Mouse (Mus musculus) liver, adult 2 months (tissue): ENCODE results near the gene Bst2. TPM values are rescaled to one million over a fixed set of nuclear protein-coding genes. Genes with fewer than 3 reads are reported as not detected.
"Not testable (repeated sequence)": the region's sequence is repeated elsewhere in the genome, so short reads cannot be mapped to it uniquely, and the experiment has no call there.

ENCODE experiments used
- DNase-seq: peaks from one replicate; pipeline ENCODE4 v3.0.0-alpha.2; 2011; ENCODE audit warnings: low read depth, low spot score; ENCODE audit errors: extremely low read depth
- H3K27ac ChIP-seq: fragments of 200-500 bp; replicated peaks from 2 replicates; pipeline ENCODE4 v1.5.1; 2012; ENCODE audit warnings: low read depth, mild to moderate bottlenecking, control low read depth, inconsistent platforms, low read length; ENCODE audit not compliant: insufficient read depth
- H3K27me3 ChIP-seq: fragments of 200-500 bp; 2 replicates; pipeline ENCODE4 v1.6.1; 2012; ENCODE audit warnings: mild to moderate bottlenecking, moderate library complexity, low read length, inconsistent platforms; ENCODE audit not compliant: control insufficient read depth, insufficient read depth
- H3K36me3 ChIP-seq: fragments of 200-500 bp; 2 replicates; pipeline ENCODE4 v1.6.1; 2012; ENCODE audit warnings: low read length, inconsistent platforms; ENCODE audit not compliant: control insufficient read depth, insufficient read depth
- H3K4me1 ChIP-seq: fragments of 200-500 bp; 2 replicates; pipeline ENCODE4 v1.6.1; 2011; ENCODE audit warnings: low read length; ENCODE audit not compliant: control insufficient read depth, insufficient read depth
- H3K4me3 ChIP-seq: fragments of 200-500 bp; 2 replicates; pipeline ENCODE4 v1.5.1; 2011; ENCODE audit warnings: low read depth, mild to moderate bottlenecking, control low read depth, low read length, moderate library complexity; ENCODE audit not compliant: insufficient read depth
- H3K79me2 ChIP-seq: fragments of 200-500 bp; 2 replicates; pipeline ENCODE4 v1.6.1; 2012; ENCODE audit warnings: inconsistent platforms, mild to moderate bottlenecking, low read length, moderate library complexity; ENCODE audit not compliant: control insufficient read depth, insufficient read depth
- H3K9ac ChIP-seq: fragments of 200-500 bp; 2 replicates; pipeline ENCODE4 v1.6.1; 2012; ENCODE audit warnings: low read depth, mild to moderate bottlenecking, control low read depth, inconsistent platforms, low read length
- CTCF ChIP-seq: fragments of 200-500 bp; IDR thresholded peaks from 2 replicates; pipeline ENCODE4 v1.5.1; 2011; ENCODE audit warnings: low read depth, low read length, control low read depth
- POLR2A ChIP-seq: fragments of 200-500 bp; IDR thresholded peaks from 2 replicates; pipeline ENCODE4 v1.6.1; 2011; ENCODE audit warnings: low read length, control low read depth; ENCODE audit not compliant: insufficient read depth; ENCODE audit errors: extremely low read depth
- WGBS: fragments of 180-500 bp; shearing (Covaris S2); methylation state at CpG from one replicate; pipeline ENCODE4 v1.1.7; 2018; 5-methylcytosine and 5-hydroxymethylcytosine counted together
- polyA plus RNA-seq: library from polyadenylated mRNA; depleted of rRNA; stranded (reverse); fragments of >200 nt; gene quantifications from 2 replicates; pipeline ENCODE4 v1.2.3, GENCODE M21; 2012
- total RNA-seq: library from RNA; depleted of rRNA; stranded (reverse); fragments of >200 nt; gene quantifications from 2 replicates; pipeline ENCODE4 v1.2.3, GENCODE M21; 2014

Gene Bst2
- total and polyA plus RNA-seq, 2 experiments, result 678 to 871 TPM

GRCm38 (mm10) chr8:71521634-71522033 lies 15.6 kb downstream of the Bst2 start:
- Histone ChIP-seq H3K36me3 (no peaks in the 10 kb centered on the region), H3K27ac (no peak overlapping the region), H3K4me3 (no peak overlapping the region), H3K27me3 (no peaks in the 10 kb centered on the region), H3K79me2 (no peaks in the 10 kb centered on the region), H3K9ac (no peak overlapping the region), H3K4me1 (no peaks in the 10 kb centered on the region)
- DNase-seq, result peak; percentile 73
- TF ChIP-seq POLR2A (no peak), CTCF (peak; percentile 98)
- 2% methylated on average over 17 of the region's 17 CpGs for WGBS

GRCm38 (mm10) chr8:71519037-71519825 lies 18.0 kb downstream of the Bst2 start:
- DNase-seq, result peak; percentile 59
- H3K27me3 ChIP-seq, H3K4me3 ChIP-seq, H3K27ac ChIP-seq, H3K4me1 ChIP-seq, H3K79me2 ChIP-seq, H3K9ac ChIP-seq, H3K36me3 ChIP-seq: not testable (repeated sequence)
- peak; percentile 78 for TF ChIP-seq CTCF
- WGBS, result 30% methylated on average over 10 of the region's 10 CpGs

GRCm38 (mm10) chr8:71516786-71517185 lies 20.5 kb downstream of the Bst2 start:
- no peaks in the 10 kb centered on the region for H3K79me2 ChIP-seq
- no peak overlapping the region for H3K27ac ChIP-seq
- H3K36me3 ChIP-seq, result no peaks in the 10 kb centered on the region
- no peak overlapping the region for H3K9ac ChIP-seq
- WGBS, result 10% methylated on average over 6 of the region's 6 CpGs
- TF ChIP-seq POLR2A, result no peak
- TF ChIP-seq CTCF, result no peak
- peak; percentile 29 for DNase-seq
- no peaks in the 10 kb centered on the region for H3K27me3 ChIP-seq
- no peaks in the 10 kb centered on the region; the same call in 1 of the 2 replicates for H3K4me1 ChIP-seq
- H3K4me3 ChIP-seq, result no peak overlapping the region

GRCm38 (mm10) chr8:71515043-71515442 lies 22.2 kb downstream of the Bst2 start:
- H3K4me1 ChIP-seq, result no peaks in the 10 kb centered on the region; the same call in 1 of the 2 replicates
- no peak overlapping the region for H3K27ac ChIP-seq
- no peaks in the 10 kb centered on the region for H3K36me3 ChIP-seq
- H3K79me2 ChIP-seq, result no peaks in the 10 kb centered on the region
- WGBS, result 72% methylated on average over 5 of the region's 5 CpGs
- TF ChIP-seq CTCF (no peak; the same call in 1 of the 2 replicates), POLR2A (no peak)
- no peak overlapping the region for H3K9ac ChIP-seq
- no peak for DNase-seq
- no peak overlapping the region for H3K4me3 ChIP-seq
- H3K27me3 ChIP-seq, result no peaks in the 10 kb centered on the region

GRCm38 (mm10) chr8:71513018-71513754 lies 24.1 kb downstream of the Bst2 start:
- H3K36me3 ChIP-seq, result no peaks in the 10 kb centered on the region
- H3K27me3 ChIP-seq, result no peaks in the 10 kb centered on the region
- TF ChIP-seq POLR2A (no peak), CTCF (no peak)
- H3K27ac ChIP-seq, result no peak overlapping the region
- 60% methylated on average over 15 of the region's 15 CpGs for WGBS
- no peaks in the 10 kb centered on the region for H3K79me2 ChIP-seq
- H3K9ac ChIP-seq, result no peak overlapping the region
- H3K4me3 ChIP-seq, result no peak overlapping the region
- H3K4me1 ChIP-seq, result no peaks in the 10 kb centered on the region; the same call in 1 of the 2 replicates
- no peak for DNase-seq
